Comparison of ENCODE assay signal across 21 mouse cellular contexts in the genomic region with DNA sequence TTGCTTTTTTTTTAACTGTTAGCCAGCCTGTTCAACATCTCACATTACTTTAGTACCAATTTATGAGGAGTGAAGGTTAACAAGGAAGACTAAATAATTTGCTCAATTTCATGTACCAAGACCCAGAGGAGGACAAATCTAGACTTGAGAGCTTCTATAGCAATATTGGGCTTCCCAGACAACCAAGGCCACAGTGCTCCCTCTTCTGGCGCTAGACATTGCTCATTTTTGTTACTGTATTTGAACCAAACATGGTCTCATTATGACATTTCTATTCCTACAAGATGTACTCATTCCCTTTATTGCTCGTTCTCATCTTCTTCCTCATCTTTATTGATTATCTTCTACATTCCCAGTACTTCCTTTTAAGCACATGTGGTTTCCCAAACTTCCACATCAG.
DNase-seq lines count a peak whose midpoint lies in the region; ATAC-seq and TF ChIP-seq lines count a peak whose summit lies in the region.
"Had no signal": no experiment of that assay in that cellular context is flagged by ENCODE, and none has a peak within 500 bp of the region (broad histone marks: within the 10 kb centered on the region; RNA-seq: fewer than 3 reads in every experiment).

No protein-coding gene starts in this region.

- H3K36me3 ChIP-seq in CH12.LX (replicated peaks in 1 of 2; ENCODE audit: control insufficient read depth in 1 of 2, insufficient read depth in 1 of 2, low read length in 1 of 2), result no peaks in the 10 kb centered on the region
- H3K36me3 ChIP-seq: embryonic facial prominence, embryonic 12.5 days; G1E; heart, embryonic 10.5 days; hindbrain, embryonic 12.5 days; neural tube, embryonic 12.5 days had no signal

- TF ChIP-seq EP300 in CH12.LX (IDR thresholded peaks at IDR 0.05; ENCODE audit: low read length), result no peak

- no peak for DNase-seq in frontal cortex, postnatal 14 days (ENCODE audit: low spot score in 2 of 2)
- DNase-seq in left cerebral cortex, adult 2 months (ENCODE audit: extremely low spot score in 1 of 2, low spot score in 2 of 2), result no peak
- no peak for DNase-seq in left cerebral cortex, adult 11 months (ENCODE audit: low spot score)
- peak; percentile 12 for DNase-seq in CH12.LX (ENCODE audit: extremely low read depth)
- peak; percentile 48 for DNase-seq in naive thymus-derived CD4-positive, alpha-beta T cell, adult 2 months (ENCODE audit: low read depth)
- DNase-seq in neural tube, embryonic 10.5 days (ENCODE audit: extremely low spot score, low spot score), result no peak
- DNase-seq: cerebellum, adult 9-11 months; kidney, postnatal 10 days; lung, adult 18-20 months; lung, postnatal 36 days; right cerebral cortex, postnatal 4 days; thymus, postnatal 14 days had no signal

- TF ChIP-seq CTCF in left cerebral cortex, adult 2 months (IDR thresholded peaks at IDR 0.05), result peak; percentile 44
- TF ChIP-seq CTCF in CH12.LX (conservative IDR thresholded peaks at IDR 0.05 in 1 of 2, IDR thresholded peaks at IDR 0.05 in 1 of 2; ENCODE audit: low read depth in 2 of 2, low read length in 2 of 2), result peak in 1 of 2 experiments; percentile 56; a peak in 2 of 4 replicates

- H3K9me3 ChIP-seq in CH12.LX (replicated peaks; ENCODE audit: low read length), result no peaks in the 10 kb centered on the region
- H3K9me3 ChIP-seq: embryonic facial prominence, embryonic 12.5 days; forebrain, embryonic 13.5 days; G1E; heart, embryonic 10.5 days; hindbrain, embryonic 12.5 days; neural tube, embryonic 12.5 days had no signal

- no peak overlapping the region for H3K9ac ChIP-seq in CH12.LX (ENCODE audit: insufficient read depth, low read depth)
- H3K9ac ChIP-seq: embryonic facial prominence, embryonic 12.5 days; forebrain, embryonic 13.5 days; hindbrain, embryonic 12.5 days; neural tube, embryonic 12.5 days had no signal

- peak; percentile 50 for TF ChIP-seq RAD21 in CH12.LX (IDR thresholded peaks at IDR 0.05; ENCODE audit: low read depth, low read length)

- TF ChIP-seq POLR2A in CH12.LX (IDR thresholded peaks at IDR 0.05; ENCODE audit: low read depth, low read length), result no peak

- no peaks in the 10 kb centered on the region for H3K4me1 ChIP-seq in CH12.LX (ENCODE audit: control insufficient read depth in 1 of 2, insufficient read depth in 2 of 2)
- H3K4me1 ChIP-seq: embryonic facial prominence, embryonic 12.5 days; heart, embryonic 10.5 days; hindbrain, embryonic 12.5 days; neural tube, embryonic 12.5 days had no signal

- no peak overlapping the region for H3K4me2 ChIP-seq in CH12.LX (ENCODE audit: insufficient read depth, low read depth, poor library complexity, severe bottlenecking)
- H3K4me2 ChIP-seq: embryonic facial prominence, embryonic 12.5 days; forebrain, embryonic 13.5 days; hindbrain, embryonic 12.5 days; liver, embryonic 11.5 days; neural tube, embryonic 12.5 days had no signal

- no peaks in the 10 kb centered on the region for H3K27me3 ChIP-seq in CH12.LX (replicated peaks)
- H3K27me3 ChIP-seq: embryonic facial prominence, embryonic 12.5 days; forebrain, embryonic 13.5 days; hindbrain, embryonic 12.5 days; neural tube, embryonic 12.5 days had no signal

- H3K79me2 ChIP-seq in CH12.LX (replicated peaks; ENCODE audit: control insufficient read depth, extremely low read depth, insufficient read depth, poor library complexity, severe bottlenecking), result no peaks in the 10 kb centered on the region

- dilution Hi-C loops in CH12.LX (cut with MboI; ENCODE audit: extremely low pct_ligation_motif_present, extremely low pct_unique_long_range_greater_than_20kb, low sequenced_read_pairs), result no loop called here

- in situ Hi-C loops in CH12.LX (cut with MboI; ENCODE audit: low pct_ligation_motif_present, low pct_unique_long_range_greater_than_20kb, low sequenced_read_pairs), result no loop called here

- ATAC-seq in frontal cortex, adult (ENCODE audit: low TSS enrichment), result peak; percentile 65; the same call in 1 of the 2 replicates
- ATAC-seq: forebrain, embryonic 13.5 days had no signal

- H3K4me3 ChIP-seq in left cerebral cortex, adult 2 months, result no peak overlapping the region
- H3K4me3 ChIP-seq in CH12.LX (replicated peaks in 1 of 3; ENCODE audit: low read depth in 2 of 3, low read length in 2 of 3, poor library complexity in 1 of 3), result no peak overlapping the region
- H3K4me3 ChIP-seq: embryonic facial prominence, embryonic 12.5 days; erythroblast, embryonic 14.5 days; forebrain, embryonic 13.5 days; heart, embryonic 10.5 days; hindbrain, embryonic 12.5 days; neural tube, embryonic 12.5 days had no signal

- peak overlapping the region; percentile 32 for H3K27ac ChIP-seq in left cerebral cortex, adult 2 months
- H3K27ac ChIP-seq in CH12.LX (ENCODE audit: insufficient read depth, low read depth), result no peak overlapping the region
- H3K27ac ChIP-seq: embryonic facial prominence, embryonic 12.5 days; forebrain, embryonic 13.5 days; heart, embryonic 10.5 days; hindbrain, embryonic 12.5 days; neural tube, embryonic 12.5 days had no signal

- intact Hi-C loops in left cerebral cortex, adult 2 months (cut with DNase I), result loop anchor here (5.0 kb wide), 1 partner anchor 248 kb away; no protein-coding TSS in a partner anchor

TF ChIP-seq in CH12.LX, 34 proteins besides CTCF, POLR2A, EP300 and RAD21:
- TF ChIP-seq ZMIZ1 (IDR thresholded peaks at IDR 0.05; ENCODE audit: low read depth, low read length), result no peak
- peak; percentile 60 for TF ChIP-seq SMC3 (IDR thresholded peaks at IDR 0.05; ENCODE audit: low read depth, low read length)
- TF ChIP-seq NELFE (IDR thresholded peaks at IDR 0.05; ENCODE audit: low read depth, low read length), result no peak
- no peak for TF ChIP-seq USF2 (conservative IDR thresholded peaks at IDR 0.05; ENCODE audit: low read depth, low read length)

Comparison
In these comparisons a context has a peak if more than half of its experiments do, and no peak if none do; other contexts are left out.
1. DNase-seq: peak in CH12.LX (single experiment) and naive thymus-derived CD4-positive, alpha-beta T cell, adult 2 months (single experiment); none in frontal cortex, postnatal 14 days (0 of 2), left cerebral cortex, adult 2 months (0 of 2), left cerebral cortex, adult 11 months (single experiment) and neural tube, embryonic 10.5 days (single experiment).